Mouse (Mus musculus): ENCODE measurements around the gene Arsg.

The Arsg gene

DNA sequence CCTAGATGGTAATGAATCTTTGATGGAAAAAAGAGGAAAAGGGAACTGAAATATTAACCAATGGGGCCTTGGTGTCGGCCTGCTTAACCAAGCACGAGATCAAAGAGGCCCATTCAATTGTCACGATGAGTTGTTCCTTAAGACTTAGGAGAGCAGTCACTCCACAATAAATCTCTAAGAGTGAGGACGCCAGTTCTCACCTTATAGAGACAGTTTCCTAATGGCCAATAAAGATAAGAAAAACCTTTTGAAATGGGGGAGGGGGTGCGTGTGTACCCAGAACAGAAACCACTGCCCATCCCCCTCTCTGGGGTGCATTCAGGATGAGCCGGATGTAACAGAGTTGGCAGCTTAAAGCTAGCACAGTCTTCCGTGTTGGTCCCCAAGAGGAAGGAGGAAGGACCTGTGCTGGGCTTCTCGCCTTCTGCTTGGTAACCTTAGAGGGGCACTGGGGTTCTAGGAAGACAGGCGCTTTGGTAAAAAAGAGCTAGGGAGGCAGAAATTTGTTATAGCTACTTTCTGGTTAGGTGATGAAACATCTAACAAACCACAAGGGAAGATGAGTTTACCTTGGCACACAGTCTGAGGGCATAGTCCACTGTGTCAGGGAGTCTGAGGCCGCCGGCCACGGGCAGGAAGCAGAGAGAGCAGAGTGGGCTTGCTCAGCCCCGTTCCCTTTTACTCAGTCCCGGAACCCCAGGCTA, 22.7 kb downstream of the Arsg start:
- DNase-seq = peak; percentile 63 to 68

- DNase-seq = no peak
Observed at GRCm38 (mm10) chr11:109496475-109496993, 23.4 kb downstream of the Arsg start.

GRCm38 (mm10) chr11:109496996-109497714, 24.0 kb downstream of the Arsg start:
- DNase-seq = no peak

DNA sequence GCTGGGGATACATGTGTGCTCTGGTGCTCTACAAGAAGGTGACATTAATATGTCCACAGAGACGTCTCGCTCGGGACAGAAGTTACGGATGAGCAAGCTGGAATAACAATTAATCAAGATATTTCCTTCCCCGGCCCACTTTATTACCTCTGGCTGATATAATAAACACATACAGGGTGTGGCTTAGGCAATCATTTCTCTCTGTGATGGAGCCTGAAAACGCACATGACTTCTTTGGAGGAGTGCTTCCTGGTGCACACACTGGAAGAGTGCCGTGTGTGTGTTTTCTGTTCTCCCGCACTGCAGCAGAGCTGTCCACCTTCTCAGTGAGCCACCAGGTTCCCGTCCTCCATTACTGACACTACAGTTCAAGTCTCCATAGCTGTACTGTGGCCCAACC, 24.8 kb downstream of the Arsg start:
- DNase-seq = no peak

DNA sequence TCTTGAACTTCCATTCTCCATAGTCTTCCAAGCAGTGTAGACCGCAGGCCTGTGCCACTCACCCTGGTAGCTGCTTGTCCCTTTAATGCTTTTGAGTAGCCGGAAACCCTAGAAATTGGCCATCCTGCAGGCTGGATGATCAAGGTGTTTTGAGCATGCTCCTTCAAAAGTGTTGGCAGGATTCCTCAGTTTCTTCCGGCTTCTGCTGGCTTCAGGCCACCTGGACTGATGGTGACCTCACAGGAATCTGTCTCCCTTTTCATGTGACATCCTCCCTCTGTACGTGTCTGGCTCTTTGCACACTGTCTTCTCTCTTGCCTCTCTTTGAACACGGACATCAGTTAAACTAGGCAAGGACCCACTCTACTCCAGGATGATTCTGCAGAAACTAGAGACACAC, 27.0 kb downstream of the Arsg start:
- DNase-seq = no peak

DNA sequence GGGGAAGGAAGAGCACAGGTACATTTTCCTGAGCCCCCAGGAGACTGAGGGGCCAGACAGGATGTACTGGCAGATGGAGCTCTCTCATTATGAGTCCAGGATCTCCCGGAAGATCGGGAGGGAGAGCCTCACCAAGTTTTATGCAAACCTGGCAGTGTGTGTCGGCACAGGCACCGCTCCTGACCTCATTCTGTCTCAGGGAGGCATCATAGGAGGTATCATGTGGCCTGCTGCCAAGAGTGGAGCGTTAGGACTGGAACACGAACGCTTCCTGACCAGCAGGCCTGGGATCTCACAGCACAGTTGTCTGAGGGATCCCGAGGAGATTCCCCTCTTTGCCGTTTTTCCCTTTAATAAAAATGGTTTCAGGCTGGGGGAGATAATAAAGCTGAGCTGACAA, 31.8 kb downstream of the Arsg start:
- DNase-seq = no peak

DNA sequence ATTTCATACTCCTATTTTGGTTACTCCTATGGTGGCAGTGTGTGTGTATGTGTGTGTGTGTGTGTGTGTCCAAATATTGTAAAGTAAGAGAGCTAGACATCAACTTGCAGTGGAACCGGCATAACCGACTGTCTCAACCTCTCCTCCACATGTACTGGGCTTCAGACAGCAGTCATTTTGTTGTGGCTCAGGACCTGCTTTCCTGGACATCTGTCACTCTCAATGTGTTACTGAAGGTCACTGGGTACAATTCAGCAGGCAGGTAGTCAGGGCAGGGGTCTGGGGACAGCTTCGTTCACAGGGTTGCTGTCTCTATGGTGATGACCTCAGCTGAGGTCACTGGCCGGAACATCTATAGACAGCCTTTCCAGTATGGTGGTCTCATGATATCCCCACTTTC, 32.6 kb downstream of the Arsg start:
- DNase-seq = no peak

- no peak for DNase-seq
Observed at GRCm38 (mm10) chr11:109507068-109507467, 33.9 kb downstream of the Arsg start.

DNA sequence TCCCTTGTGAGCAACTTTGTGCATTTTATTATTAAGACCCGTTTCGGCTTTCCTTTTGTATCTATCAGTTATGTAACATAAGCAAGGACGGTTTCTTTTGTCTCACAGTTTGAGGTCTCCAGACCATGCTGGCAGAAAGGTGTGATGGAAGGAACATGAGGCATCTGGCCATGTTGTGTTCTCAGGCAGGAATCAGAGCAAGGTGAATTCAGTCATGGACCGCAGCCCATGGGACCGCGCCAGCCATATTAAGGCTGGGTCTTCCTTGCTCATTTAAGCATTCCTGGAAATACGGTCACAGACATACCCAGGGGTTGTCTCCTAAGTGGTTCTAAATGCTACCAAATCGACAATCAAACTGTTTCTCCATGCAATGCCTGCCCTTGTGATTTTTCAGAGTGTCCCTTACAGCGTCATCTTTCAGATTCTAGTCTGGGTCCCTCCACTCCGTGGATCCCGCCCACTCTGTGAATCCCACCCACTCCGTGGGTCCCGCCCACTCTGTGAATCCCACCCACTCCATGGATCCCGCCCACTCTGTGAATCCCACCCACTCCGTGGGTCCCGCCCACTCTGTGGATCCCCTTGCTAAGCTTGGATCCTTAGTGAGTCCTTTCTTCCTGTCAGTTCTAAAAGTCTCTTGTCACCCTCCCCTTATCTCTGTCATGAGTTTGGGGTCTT, 40.0 kb downstream of the Arsg start:
- DNase-seq = no peak

GRCm38 (mm10) chr11:109514064-109514612, 41.0 kb downstream of the Arsg start:
- DNase-seq = no peak

GRCm38 (mm10) chr11:109517330-109517729, 44.2 kb downstream of the Arsg start:
- DNase-seq = no peak

- DNase-seq = no peak
Observed at GRCm38 (mm10) chr11:109517816-109518215, 44.6 kb downstream of the Arsg start.

GRCm38 (mm10) chr11:109520958-109521357, 47.8 kb downstream of the Arsg start:
- DNase-seq = no peak

GRCm38 (mm10) chr11:109524869-109525268, 51.7 kb downstream of the Arsg start:
- DNase-seq = no peak

DNA sequence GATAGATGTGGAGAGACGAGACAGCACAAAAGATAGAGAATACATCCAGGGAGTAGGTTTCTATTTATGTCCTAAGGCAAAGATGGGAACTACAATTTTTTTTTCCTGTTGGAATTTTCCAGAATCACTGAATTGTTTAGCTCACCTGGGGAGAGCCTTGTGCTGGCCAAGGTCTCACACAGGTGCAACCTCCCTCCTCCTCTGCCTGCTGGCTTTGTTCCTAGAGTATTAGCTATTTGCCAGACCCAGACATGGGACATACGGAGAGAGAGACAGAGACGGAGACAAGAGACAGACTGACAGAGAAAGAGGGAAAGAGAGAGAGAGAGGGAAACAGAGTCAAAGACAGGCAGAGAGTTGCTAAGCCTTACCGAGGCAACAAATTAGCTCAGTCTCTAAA, 52.4 kb downstream of the Arsg start:
- DNase-seq = no peak

DNA sequence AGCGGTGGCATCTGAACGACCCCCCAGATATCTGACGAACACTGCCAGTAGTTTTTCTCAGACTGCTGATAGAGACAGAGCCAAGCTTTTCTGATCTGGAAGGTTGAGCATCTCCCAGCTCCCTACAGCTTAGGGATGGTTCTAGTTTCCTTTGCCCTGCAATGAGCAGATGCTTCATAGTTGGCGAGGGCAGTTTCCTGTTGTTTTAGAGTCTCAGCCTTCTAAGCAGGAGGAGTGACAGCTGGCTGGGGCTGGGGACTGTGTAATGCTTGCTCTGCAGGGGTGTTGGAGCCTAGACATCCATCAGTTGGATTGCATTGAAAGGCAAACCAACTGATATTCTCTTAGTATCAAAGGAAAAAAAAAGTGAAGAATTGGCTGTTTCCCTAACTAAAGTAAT, 56.9 kb downstream of the Arsg start:
- DNase-seq = no peak

DNA sequence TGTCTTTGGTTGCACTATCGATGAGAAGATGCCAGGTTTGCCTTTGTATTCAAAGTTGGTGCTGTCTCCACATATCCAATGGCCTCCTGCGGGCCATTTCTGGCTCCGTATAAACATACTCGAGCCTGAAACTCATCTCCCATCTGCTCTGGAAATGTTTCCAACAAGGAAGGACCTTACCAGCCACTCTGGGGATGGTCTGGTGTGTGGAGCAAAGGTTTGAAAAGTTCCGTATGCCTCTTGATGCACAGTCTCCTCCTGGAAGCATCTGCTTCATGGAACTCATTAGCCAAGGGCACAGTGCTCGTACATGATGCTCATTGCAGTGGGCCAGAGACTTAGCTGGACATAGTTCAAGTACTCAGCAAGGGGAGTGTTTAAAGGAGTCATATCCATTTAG, 62.8 kb downstream of the Arsg start:
- DNase-seq = no peak

GRCm38 (mm10) chr11:109536939-109537338, 63.8 kb downstream of the Arsg start:
- DNase-seq = no peak

GRCm38 (mm10) chr11:109539290-109539689, 66.1 kb downstream of the Arsg start:
- no peak for DNase-seq

DNA sequence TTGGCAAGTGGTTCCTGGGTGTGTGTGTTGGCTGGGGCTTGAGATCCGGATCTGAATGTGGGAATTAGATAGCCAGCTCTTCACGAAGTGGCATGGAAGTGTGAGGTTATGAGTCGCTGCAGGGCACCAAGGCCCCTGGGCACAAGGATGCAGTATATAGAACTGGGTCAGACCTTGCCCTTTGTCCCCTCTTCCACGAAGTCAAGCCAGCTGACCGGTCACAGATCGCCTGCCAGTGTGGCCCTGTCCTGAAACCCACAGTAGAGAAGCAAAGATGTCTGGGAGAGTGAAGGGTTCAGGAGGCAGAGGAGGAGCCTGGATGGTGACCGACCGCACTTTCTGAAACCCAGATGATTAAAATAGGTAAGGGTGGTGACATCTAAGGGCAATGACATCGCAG, 70.3 kb downstream of the Arsg start:
- no peak for DNase-seq

DNA sequence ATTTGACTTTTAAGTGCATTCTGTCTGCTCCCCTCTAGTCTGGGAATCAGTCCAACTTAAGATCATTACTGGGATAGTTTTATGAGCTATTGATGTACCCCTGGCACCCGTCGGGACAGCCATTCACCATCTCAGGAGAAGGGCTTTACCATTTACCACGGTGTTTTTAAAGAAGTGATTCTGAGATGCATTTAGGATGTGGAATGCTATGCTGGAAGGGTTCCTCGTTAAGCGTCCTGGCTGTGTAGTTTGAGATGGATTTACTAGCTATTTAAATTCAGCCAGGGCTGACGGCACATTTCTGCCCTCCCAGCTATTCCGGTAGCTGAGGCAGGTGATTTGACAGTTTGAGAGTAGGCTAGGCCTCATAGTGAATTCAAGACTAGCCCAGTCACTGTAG, 71.3 kb downstream of the Arsg start:
- DNase-seq = no peak

GRCm38 (mm10) chr11:109545265-109545664, 72.1 kb downstream of the Arsg start:
- DNase-seq = no peak

DNA sequence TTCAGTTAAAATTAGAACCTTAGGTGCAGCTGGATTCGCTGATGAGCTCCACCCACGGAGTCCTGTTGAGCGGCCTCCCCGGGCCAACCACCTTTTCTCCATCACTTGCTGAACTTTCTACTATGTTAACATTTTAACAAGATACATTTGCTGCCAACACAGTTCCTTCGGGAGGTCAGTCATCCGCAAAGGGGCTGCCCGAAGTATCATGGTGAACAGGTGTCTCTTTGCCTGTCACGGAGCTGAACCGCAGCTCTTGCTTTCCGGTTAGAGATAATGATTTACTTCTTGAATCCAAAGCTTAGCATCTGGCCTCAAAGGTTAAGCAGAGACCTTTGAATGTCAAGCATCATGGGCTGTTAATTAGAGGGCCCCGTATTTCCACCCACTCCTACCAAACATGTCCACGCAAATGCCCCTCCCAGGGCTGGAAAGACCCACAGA, 72.5 kb downstream of the Arsg start:
- no peak for DNase-seq

Data from B cell, adult 2 months (primary cell).